Mouse (Mus musculus) kidney, adult 9 months (tissue): ENCODE measurements around the gene Olfr108.

Experiments used
- DNase-seq: peaks from one replicate; pipeline ENCODE4 v3.0.0; 2022

Gene Olfr108

DNA sequence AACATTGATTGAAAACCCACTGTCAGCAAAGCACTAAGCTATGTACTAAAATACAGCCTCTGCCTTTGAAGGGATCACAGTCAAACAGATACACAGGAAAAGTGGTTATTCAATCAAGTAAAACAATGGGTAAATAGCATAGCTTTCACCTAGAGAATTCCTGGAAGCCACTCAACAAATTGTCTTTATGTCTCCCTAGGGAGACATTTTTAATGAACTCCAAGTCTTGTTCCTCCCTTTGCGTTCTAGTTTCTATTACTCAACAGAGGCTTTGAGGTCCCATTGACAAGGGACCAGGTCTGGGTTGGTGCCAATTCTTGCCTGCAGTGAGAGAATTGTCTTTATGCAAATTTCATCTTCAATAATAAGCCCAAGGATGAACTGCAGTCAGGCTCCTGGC, at the start of gene Olfr108:
Olfr108 (plus strand) TSS at position 301 of the 400 bp plus-strand sequence.
- DNase-seq: no peak

DNA sequence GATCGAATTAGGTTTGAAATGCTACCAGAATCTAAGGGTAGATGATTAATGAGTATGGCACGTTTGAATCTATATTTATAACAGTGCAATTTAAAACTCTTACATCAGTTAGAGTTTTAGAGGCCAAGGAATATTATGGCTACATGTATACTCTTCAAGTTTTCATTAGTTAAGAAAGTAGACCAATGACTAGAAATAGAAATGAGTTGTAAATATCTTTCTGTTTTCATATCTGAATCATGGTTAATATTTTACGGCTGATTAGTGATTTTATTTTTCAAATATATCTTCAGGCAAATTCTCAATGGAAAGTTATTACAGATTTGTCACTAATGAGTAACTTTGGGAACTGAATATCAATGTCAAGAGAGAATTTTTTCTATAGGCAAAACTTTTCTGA, 46.4 kb upstream of the Olfr108 start, which contains the start of gene Olfr107:
Olfr107 (plus strand) TSS at position 301 of the 400 bp plus-strand sequence.
- no peak for DNase-seq

DNA sequence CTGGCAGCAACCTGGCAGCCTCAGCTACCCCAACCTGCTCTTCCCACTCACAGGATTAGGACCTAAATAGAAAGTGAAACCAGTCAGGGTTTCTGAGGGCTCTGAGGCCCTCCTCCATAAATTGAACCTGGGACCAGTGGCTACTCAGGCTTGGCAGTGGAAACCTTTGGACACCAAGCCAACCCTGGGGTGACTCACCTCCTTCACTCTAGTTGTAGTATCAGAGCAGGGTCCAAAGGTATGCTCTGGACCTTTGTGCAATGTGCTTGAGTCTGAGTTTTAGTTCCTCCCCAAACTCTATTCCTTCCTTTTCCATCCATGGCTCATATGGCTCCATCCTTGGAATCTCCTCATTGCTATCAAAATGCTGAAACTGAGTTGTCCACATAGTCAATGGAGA, 31.9 kb upstream of the Olfr108 start:
- peak; percentile 19 for DNase-seq

DNA sequence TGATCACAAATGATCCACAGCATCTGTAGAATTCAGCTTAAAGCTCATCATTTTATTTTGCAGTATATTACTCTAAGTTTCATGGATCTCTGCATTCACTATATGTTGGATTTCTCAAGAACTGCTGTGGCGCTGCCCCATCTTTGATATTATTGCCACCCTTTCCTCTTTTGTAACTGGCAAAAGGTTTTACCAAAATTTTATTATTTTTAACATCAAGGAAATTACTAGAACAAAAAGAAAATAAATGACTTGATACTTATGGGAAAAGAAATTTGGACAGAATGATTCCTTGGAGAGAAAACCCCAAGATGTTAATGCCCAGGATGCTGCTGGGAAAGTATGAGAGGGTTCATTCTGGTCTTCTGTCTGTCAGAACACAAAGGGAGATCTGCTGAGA, 13.3 kb downstream of the Olfr108 start, which contains the start of gene Olfr109:
Olfr109 (plus strand) TSS at position 301 of the 400 bp plus-strand sequence.
- no peak for DNase-seq

DNA sequence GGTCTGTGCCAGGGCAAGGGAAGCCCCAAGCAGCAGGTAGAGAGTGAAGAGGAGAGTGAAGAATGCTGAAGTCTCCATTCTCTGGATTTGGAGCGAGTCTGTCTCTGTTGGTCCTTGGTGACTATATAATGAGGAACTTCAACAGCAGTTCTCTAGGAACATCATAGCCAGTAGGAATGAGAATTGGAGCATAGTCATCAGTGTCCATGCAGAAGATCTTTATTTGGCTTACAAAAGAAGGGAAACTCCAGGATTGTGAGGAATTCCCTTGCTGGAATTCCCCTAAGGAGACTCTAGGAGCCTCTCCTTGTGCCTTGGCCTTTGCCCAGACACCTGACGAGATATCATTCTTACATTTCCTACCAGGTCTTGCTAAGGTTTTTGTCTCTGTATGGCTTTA, 38.2 kb downstream of the Olfr108 start, which contains the start of gene H2-M2:
H2-M2 (minus strand) TSS at position 101 of the 400 bp plus-strand sequence.
- DNase-seq: no peak

DNA sequence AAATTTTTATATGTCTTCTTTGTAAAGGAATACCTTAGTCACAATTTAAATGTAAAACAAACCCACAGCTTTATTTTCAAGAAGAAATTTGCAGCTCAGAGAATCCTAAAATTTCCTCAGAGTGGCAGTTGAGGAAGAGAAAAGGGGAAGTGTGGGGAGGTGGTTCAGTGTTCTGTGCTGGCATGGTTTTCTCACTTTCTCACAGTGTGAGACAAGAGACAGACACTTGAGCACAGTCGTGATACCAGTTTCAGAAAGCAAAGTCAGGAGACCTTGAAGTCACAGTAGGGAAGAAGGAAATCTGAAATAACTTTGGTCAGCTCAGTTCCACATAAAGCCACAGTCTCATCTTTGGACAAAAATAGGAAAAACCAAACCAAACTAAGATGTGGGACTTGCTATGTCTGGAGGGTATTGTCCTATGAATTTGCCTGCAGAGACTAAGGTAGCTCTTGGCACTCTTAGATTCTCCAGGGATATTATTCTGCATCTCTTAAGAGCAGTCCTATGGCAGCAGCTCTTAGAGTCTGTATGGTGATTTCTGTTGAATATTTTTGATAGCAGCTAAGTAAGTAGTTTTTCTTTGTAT, 46.7 kb downstream of the Olfr108 start, which contains the start of gene Olfr110:
Olfr110 (plus strand) TSS at position 539 of the 589 bp plus-strand sequence.
- peak; percentile 2 for DNase-seq
